Mouse (Mus musculus) bone marrow macrophage, adult 2 months (primary cell): ENCODE data around the gene Gm21954.

ENCODE experiments used
- CTCF ChIP-seq: IDR thresholded peaks from 2 replicates; pipeline ENCODE4 v1.5.1; 2012; ENCODE audit warnings: low read depth, mild to moderate bottlenecking, low read length, moderate library complexity
- POLR2A ChIP-seq: IDR thresholded peaks from 2 replicates; pipeline ENCODE4 v1.6.1; 2012; ENCODE audit warnings: mild to moderate bottlenecking, low read depth, low read length, borderline replicate concordance

DNA sequence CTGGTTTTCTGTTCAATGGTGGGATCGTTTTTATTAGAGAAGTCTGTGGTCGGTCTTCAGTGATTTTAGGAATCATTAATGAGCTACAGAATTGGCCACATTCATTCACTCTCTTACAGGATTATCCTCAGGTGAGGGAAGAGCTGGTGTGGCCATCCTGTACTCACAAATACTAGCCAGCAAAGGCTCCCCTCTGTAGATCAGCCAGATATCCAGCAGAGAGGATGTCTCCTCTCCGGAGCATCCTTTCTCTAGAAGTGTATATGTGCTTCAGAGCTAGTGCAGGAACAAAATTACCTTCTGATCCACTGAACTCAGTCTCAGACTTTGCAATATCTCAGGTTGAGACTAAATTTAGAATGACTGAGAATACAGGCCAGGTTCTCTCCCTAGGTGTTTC is 7.8 kb downstream of the Gm21954 start:
- TF ChIP-seq CTCF, result no peak
- TF ChIP-seq POLR2A, result no peak
